Mouse (Mus musculus) ES-Bruce4 (cell line): ENCODE measurements at regions not wholly inside any gene's neighbourhood (a gene's known extent, or its start where the extent isn't known, plus 50 kb on each side); places are given as distances from the start of the nearest gene placed in this dataset.
A peak's percentile ranks its signal among the peaks of the same experiment; 100 is the strongest.

ENCODE experiments used
- H3K27ac ChIP-seq: 2 replicates; pipeline ENCODE4 v1.5.1; 2012; ENCODE audit warnings: low read length, inconsistent platforms; ENCODE audit not compliant: insufficient read depth
- H3K27me3 ChIP-seq: 2 replicates; pipeline ENCODE4 v1.6.1; 2012; ENCODE audit warnings: mild to moderate bottlenecking, low read length, inconsistent platforms; ENCODE audit not compliant: control insufficient read depth, poor library complexity, insufficient read depth, severe bottlenecking
- H3K36me3 ChIP-seq: 2 replicates; pipeline ENCODE4 v1.6.1; 2012; ENCODE audit warnings: inconsistent platforms, mild to moderate bottlenecking, low read length, moderate library complexity; ENCODE audit not compliant: control insufficient read depth, poor library complexity, insufficient read depth, severe bottlenecking
- H3K4me1 ChIP-seq: one replicate; pipeline ENCODE4 v1.8.1; 2011; ENCODE audit warnings: low read length; ENCODE audit not compliant: control insufficient read depth, insufficient read depth
- H3K4me3 ChIP-seq: 2 replicates; pipeline ENCODE4 v1.5.1; 2011; ENCODE audit warnings: low read depth, mild to moderate bottlenecking, low read length
- H3K9ac ChIP-seq: 2 replicates; pipeline ENCODE4 v1.6.1; 2012; ENCODE audit warnings: low read depth, mild to moderate bottlenecking, inconsistent platforms; ENCODE audit not compliant: poor library complexity, severe bottlenecking
- H3K9me3 ChIP-seq: replicated peaks from 2 replicates; pipeline ENCODE4 v1.6.1; 2012; ENCODE audit warnings: mild to moderate bottlenecking, low read length, inconsistent platforms; ENCODE audit not compliant: control insufficient read depth, poor library complexity, insufficient read depth, severe bottlenecking
- CTCF ChIP-seq: IDR thresholded peaks from one replicate; pipeline ENCODE4 v1.8.1; 2011; ENCODE audit warnings: low read depth, low read length
- EP300 ChIP-seq: IDR thresholded peaks from 2 replicates; pipeline ENCODE4 v1.6.1; 2011; ENCODE audit warnings: low read depth, low read length; ENCODE audit not compliant: insufficient read depth
- POLR2A ChIP-seq: IDR thresholded peaks from one replicate; pipeline ENCODE4 v1.8.1; 2011; ENCODE audit warnings: low read length; ENCODE audit not compliant: insufficient read depth

GRCm38 (mm10) chr13:116707621-116708455, 317.5 kb downstream of the Parp8 start:
- Histone ChIP-seq H3K27ac (no peak overlapping the region), H3K4me1 (no peaks in the 10 kb centered on the region), H3K9ac (no peak overlapping the region), H3K9me3 (peaks cover 6% of the 10 kb centered on the region; the same call in 1 of the 2 replicates), H3K36me3 (no peaks in the 10 kb centered on the region), H3K4me3 (no peak overlapping the region), H3K27me3 (peaks cover 9% of the 10 kb centered on the region)
- TF ChIP-seq EP300 (no peak), CTCF (no peak), POLR2A (no peak)

- H3K9ac ChIP-seq, result no peak overlapping the region
- H3K4me3 ChIP-seq, result no peak overlapping the region
- no peaks in the 10 kb centered on the region for H3K4me1 ChIP-seq
- no peak overlapping the region for H3K27ac ChIP-seq
- TF ChIP-seq EP300, result no peak
- TF ChIP-seq POLR2A, result no peak
- no peak for TF ChIP-seq CTCF
- H3K9me3 ChIP-seq, result peaks cover 6% of the 10 kb centered on the region; the same call in 1 of the 2 replicates
- H3K27me3 ChIP-seq, result peaks cover 9% of the 10 kb centered on the region
- H3K36me3 ChIP-seq, result no peaks in the 10 kb centered on the region
Observed at GRCm38 (mm10) chr13:116706401-116707330, 318.7 kb downstream of the Parp8 start.

GRCm38 (mm10) chr13:116705611-116706386, 319.5 kb downstream of the Parp8 start:
- H3K9ac ChIP-seq, result 0 out of 2 replicates have a peak overlapping the region, but pooled peaks have one; percentile 30
- H3K27ac ChIP-seq, result no peak overlapping the region
- TF ChIP-seq EP300, result no peak
- TF ChIP-seq POLR2A, result no peak
- H3K4me3 ChIP-seq, result peak overlapping the region; percentile 32
- no peaks in the 10 kb centered on the region for H3K36me3 ChIP-seq
- H3K27me3 ChIP-seq, result peaks cover 9% of the 10 kb centered on the region
- H3K9me3 ChIP-seq, result peaks cover 6% of the 10 kb centered on the region; the same call in 1 of the 2 replicates
- no peaks in the 10 kb centered on the region for H3K4me1 ChIP-seq

GRCm38 (mm10) chr13:116688714-116689113, 336.6 kb downstream of the Parp8 start:
- no peaks in the 10 kb centered on the region for H3K9me3 ChIP-seq
- H3K27me3 ChIP-seq, result no peaks in the 10 kb centered on the region
- no peak overlapping the region for H3K27ac ChIP-seq
- H3K4me3 ChIP-seq, result no peak overlapping the region
- TF ChIP-seq CTCF, result no peak
- TF ChIP-seq POLR2A, result no peak
- TF ChIP-seq EP300, result no peak
- H3K4me1 ChIP-seq, result no peaks in the 10 kb centered on the region
- no peak overlapping the region for H3K9ac ChIP-seq
- H3K36me3 ChIP-seq, result no peaks in the 10 kb centered on the region
